ENCODE assay signal across 15 mouse cellular contexts in genomic region chr15:8761132-8761531, GRCm38 (mm10). TPM values are rescaled to one million over a fixed set of nuclear protein-coding genes. Genes with fewer than 3 reads are reported as not detected.
A peak's percentile ranks its signal among the peaks of the same experiment; 100 is the strongest.
DNase-seq lines count a peak whose midpoint lies in the region; ATAC-seq and TF ChIP-seq lines count a peak whose summit lies in the region.
"Had no signal": no experiment of that assay in that cellular context is flagged by ENCODE, and none has a peak within 500 bp of the region (broad histone marks: within the 10 kb centered on the region; RNA-seq: fewer than 3 reads in every experiment).

No protein-coding gene starts in this region.

- H3K9ac ChIP-seq in kidney, embryonic 15.5 days = no peak overlapping the region
- no peak overlapping the region for H3K9ac ChIP-seq in liver, postnatal 0 days (replicated peaks)
- H3K9ac ChIP-seq: limb, embryonic 15.5 days had no signal

- H3K27ac ChIP-seq in kidney, embryonic 15.5 days = 0 out of 2 replicates have a peak overlapping the region, but pooled peaks have one; percentile 56
- H3K27ac ChIP-seq in liver, postnatal 0 days (ENCODE audit: low read depth) = peak overlapping the region; percentile 73
- H3K27ac ChIP-seq: limb, embryonic 15.5 days had no signal

- 85% methylated on average over 5 of the region's 5 CpGs for WGBS in kidney, embryonic 15.5 days
- WGBS in liver, postnatal 0 days (ENCODE audit: insufficient replicate concordance) = 50% methylated on average over 5 of the region's 5 CpGs

- intact Hi-C loops in heart, postnatal 14 days (cut with DNase I) = no loop called here

- no peaks in the 10 kb centered on the region for H3K36me3 ChIP-seq in kidney, embryonic 15.5 days
- no peaks in the 10 kb centered on the region for H3K36me3 ChIP-seq in liver, postnatal 0 days (replicated peaks; ENCODE audit: insufficient read depth, low read length)
- H3K36me3 ChIP-seq: limb, embryonic 15.5 days had no signal

- no peaks in the 10 kb centered on the region for H3K27me3 ChIP-seq in kidney, embryonic 15.5 days
- H3K27me3 ChIP-seq in liver, postnatal 0 days (ENCODE audit: insufficient read depth, low read length) = no peaks in the 10 kb centered on the region
- H3K27me3 ChIP-seq: limb, embryonic 15.5 days had no signal

- 0 out of 2 replicates have a peak, but pooled peaks cover 5% of the 10 kb centered on the region for H3K4me1 ChIP-seq in kidney, embryonic 15.5 days
- H3K4me1 ChIP-seq in liver, postnatal 0 days (ENCODE audit: insufficient read depth) = peaks cover 9% of the 10 kb centered on the region
- H3K4me1 ChIP-seq: limb, embryonic 15.5 days had no signal

- peak; percentile 88 for TF ChIP-seq EP300 in liver, postnatal 0 days (IDR thresholded peaks at IDR 0.05; ENCODE audit: low read depth)

- peak; percentile 78; the same call in 1 of the 2 replicates for ATAC-seq in kidney, embryonic 15.5 days (replicated peaks; ENCODE audit: low FRiP score)
- peak; percentile 92 for ATAC-seq in erythroid progenitor cell, adult 5-6 weeks (replicated peaks; ENCODE audit: low FRiP score, poor library complexity, severe bottlenecking)
- ATAC-seq in liver, postnatal 0 days = peak; percentile 96
- ATAC-seq: forebrain, embryonic 16.5 days had no signal

- no peak overlapping the region for H3K4me3 ChIP-seq in kidney, embryonic 15.5 days (replicated peaks)
- no peak overlapping the region for H3K4me3 ChIP-seq in liver, postnatal 0 days (ENCODE audit: low read depth, low read length)
- H3K4me3 ChIP-seq: limb, embryonic 15.5 days had no signal

- H3K4me2 ChIP-seq in kidney, embryonic 15.5 days = no peak overlapping the region
- 0 out of 2 replicates have a peak overlapping the region, but pooled peaks have one; percentile 52 for H3K4me2 ChIP-seq in liver, postnatal 0 days (ENCODE audit: low read depth, low read length)
- H3K4me2 ChIP-seq: limb, embryonic 15.5 days had no signal

- no peaks in the 10 kb centered on the region for H3K9me3 ChIP-seq in kidney, embryonic 15.5 days (replicated peaks)
- H3K9me3 ChIP-seq in liver, postnatal 0 days (ENCODE audit: low read length) = no peaks in the 10 kb centered on the region
- H3K9me3 ChIP-seq: limb, embryonic 15.5 days had no signal

- peak; percentile 29 for DNase-seq in heart, adult 11 months
- no peak for DNase-seq in heart, postnatal 14 days
- DNase-seq in kidney, postnatal 4 days = no peak
- DNase-seq in liver, postnatal 0 days = peak; percentile 31
- DNase-seq in thymus, postnatal 36 days = no peak
- no peak for DNase-seq in urinary bladder, postnatal 14 days (ENCODE audit: low spot score)
- DNase-seq: adrenal gland, postnatal 14 days; cerebellum, adult 9-10 months; layer of hippocampus, adult 9-11 months; lung, postnatal 36 days; right cerebral cortex, postnatal 14 days had no signal

- TF ChIP-seq CTCF in liver, postnatal 0 days (IDR thresholded peaks at IDR 0.05; ENCODE audit: low read depth) = no peak

RNA-seq across cellular contexts. Expression of gene Slc1a3, which starts 50.6 kb away (rescaled TPM):
- 1 to 10 TPM; 1.9 to 3.2 TPM for total RNA-seq in heart, postnatal 14 days (2021)
- 16.6 and 17.8 TPM in 2 replicates for polyA plus RNA-seq in kidney, embryonic 15.5 days (2015; fragmentation: Nextera tagmentation; extraction: Ambion mirVana)
- 6.5 and 19.7 TPM in 2 replicates for total RNA-seq in erythroid progenitor cell, adult 5-6 weeks (2015; ENCODE audit: low replicate concordance)
- 1.7 and 2.6 TPM in 2 replicates for total RNA-seq in erythroid progenitor cell, adult 5-6 weeks (2017; ENCODE audit: low replicate concordance)
- 0.13 and 0.15 TPM in 2 replicates for polyA plus RNA-seq in liver, postnatal 0 days (2015; fragmentation: Nextera tagmentation; extraction: Ambion mirVana)

Comparison
In these comparisons a context has a peak if more than half of its experiments do, and no peak if none do; other contexts are left out.
1. DNase-seq: peak in heart, adult 11 months (single experiment) and liver, postnatal 0 days (single experiment); none in heart, postnatal 14 days (0 of 2), kidney, postnatal 4 days (0 of 2), thymus, postnatal 36 days (0 of 2) and urinary bladder, postnatal 14 days (single experiment).
2. Peak in every context shown above with its lines, with median percentiles within 50 percentile points of each other: ATAC-seq.